Mouse (Mus musculus): ENCODE measurements around the gene Abcb10. TPM values are rescaled to one million over a fixed set of nuclear protein-coding genes. Genes with fewer than 3 reads are reported as not detected.

Abcb10 gene
- polyA plus RNA-seq, 1 experiment, result 16.2 TPM

DNA sequence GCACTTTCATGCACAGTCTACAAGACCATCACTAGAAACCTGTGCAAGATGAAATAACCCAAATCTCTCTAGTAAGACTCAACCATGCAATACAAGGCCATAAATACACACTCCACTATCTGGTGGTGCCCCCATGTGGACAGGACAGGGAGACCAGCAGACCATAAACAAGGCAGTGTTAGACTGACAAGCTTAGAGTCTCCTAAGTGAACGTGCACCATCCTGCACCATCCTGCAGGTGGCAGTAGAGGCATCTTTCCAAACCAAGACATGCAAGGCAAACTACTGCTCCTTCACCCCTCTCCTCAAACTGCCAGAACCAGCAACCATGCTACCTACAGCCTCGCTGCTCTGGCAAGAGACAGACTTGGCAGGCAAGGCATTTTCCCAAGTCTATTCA lies 58.2 kb downstream of the Abcb10 start:
- Histone ChIP-seq H3K4me1 (ENCODE audit: control insufficient read depth, insufficient read depth, low read length) (no peaks in the 10 kb centered on the region), H3K27ac (ENCODE audit: insufficient read depth, low read length) (no peak overlapping the region), H3K4me3 (ENCODE audit: insufficient read depth, low read length) (no peak overlapping the region)
- TF ChIP-seq CTCF (IDR thresholded peaks at IDR 0.05; ENCODE audit: borderline replicate concordance, insufficient read depth, low read length) (peak; percentile 94; the same call in 1 of the 2 replicates), POLR2A (IDR thresholded peaks at IDR 0.05; ENCODE audit: low read depth, low read length) (no peak)

DNA sequence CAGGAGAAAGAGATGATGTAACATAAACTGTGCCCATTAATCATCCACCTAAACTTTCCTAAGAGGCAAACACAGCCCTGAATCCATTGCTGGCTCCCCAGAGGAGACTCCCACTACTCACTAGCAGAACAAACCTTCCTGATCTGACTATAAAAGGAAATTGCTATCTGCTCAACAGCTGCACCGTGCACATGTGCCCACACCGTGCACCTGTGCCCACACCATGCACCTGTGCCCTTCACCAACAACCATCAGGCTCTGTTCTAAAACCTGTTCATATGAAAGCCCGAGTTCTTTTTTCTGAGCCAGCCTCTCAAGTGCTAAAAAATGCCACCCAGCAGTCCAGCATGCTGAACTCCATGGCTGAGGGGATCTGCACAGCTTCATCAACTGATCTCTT lies 68.3 kb downstream of the Abcb10 start:
- no peak overlapping the region for H3K27ac ChIP-seq (ENCODE audit: insufficient read depth, low read length)
- H3K4me1 ChIP-seq (ENCODE audit: control insufficient read depth, insufficient read depth, low read length), result no peaks in the 10 kb centered on the region
- TF ChIP-seq POLR2A (IDR thresholded peaks at IDR 0.05; ENCODE audit: low read depth, low read length), result no peak
- TF ChIP-seq CTCF (IDR thresholded peaks at IDR 0.05; ENCODE audit: borderline replicate concordance, insufficient read depth, low read length), result no peak
- no peak overlapping the region for H3K4me3 ChIP-seq (ENCODE audit: insufficient read depth, low read length)

DNA sequence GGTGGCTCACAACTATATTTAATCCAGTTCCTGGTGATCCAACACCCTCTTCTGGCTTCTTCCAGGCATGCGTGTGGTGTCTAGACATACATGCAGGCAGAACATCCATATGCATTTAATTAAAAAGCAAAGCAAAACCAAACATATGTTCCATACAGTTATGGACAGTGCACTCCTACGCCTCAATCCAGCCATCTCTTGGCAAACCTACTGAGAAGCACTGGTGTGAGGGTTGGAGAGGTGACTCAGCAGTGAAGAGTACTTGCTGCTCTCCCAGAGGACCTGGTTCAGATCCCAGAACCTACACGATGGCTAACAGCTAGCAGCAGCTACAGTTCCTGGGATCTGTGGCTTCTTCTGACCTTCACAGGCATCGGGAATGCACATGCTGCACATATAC lies 70.7 kb downstream of the Abcb10 start:
- Histone ChIP-seq H3K27ac (ENCODE audit: insufficient read depth, low read length) (no peak overlapping the region), H3K4me1 (ENCODE audit: control insufficient read depth, insufficient read depth, low read length) (no peaks in the 10 kb centered on the region), H3K4me3 (ENCODE audit: insufficient read depth, low read length) (no peak overlapping the region)

DNA sequence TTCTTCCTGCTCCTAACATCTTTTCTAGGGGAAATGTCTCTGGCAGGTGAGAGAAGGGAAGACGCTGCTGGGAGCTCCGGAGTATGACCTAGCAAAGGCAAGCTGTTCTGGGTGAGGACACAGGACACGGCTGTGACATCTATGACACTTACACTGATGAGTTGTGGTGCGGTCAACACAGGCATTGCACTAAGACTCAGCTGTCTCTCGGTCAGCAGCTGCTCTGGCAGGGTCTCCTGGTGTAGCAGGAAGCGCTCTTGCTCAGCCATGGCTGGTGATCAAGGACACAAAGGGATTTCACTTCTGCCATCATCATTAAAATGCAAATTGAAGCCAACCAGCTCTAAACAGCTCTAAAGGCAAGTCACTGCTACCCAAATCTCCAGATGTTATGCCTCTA lies 75.3 kb downstream of the Abcb10 start:
- TF ChIP-seq POLR2A (IDR thresholded peaks at IDR 0.05; ENCODE audit: low read depth, low read length) (no peak), CTCF (IDR thresholded peaks at IDR 0.05; ENCODE audit: borderline replicate concordance, insufficient read depth, low read length) (no peak)
- no peaks in the 10 kb centered on the region for H3K4me1 ChIP-seq (ENCODE audit: control insufficient read depth, insufficient read depth, low read length)
- no peak overlapping the region for H3K4me3 ChIP-seq (ENCODE audit: insufficient read depth, low read length)
- no peak overlapping the region for H3K27ac ChIP-seq (ENCODE audit: insufficient read depth, low read length)

More for the DNA sequence above, 70.7 kb downstream of the Abcb10 start:
- TF ChIP-seq POLR2A (IDR thresholded peaks at IDR 0.05; ENCODE audit: low read depth, low read length), result no peak

DNA sequence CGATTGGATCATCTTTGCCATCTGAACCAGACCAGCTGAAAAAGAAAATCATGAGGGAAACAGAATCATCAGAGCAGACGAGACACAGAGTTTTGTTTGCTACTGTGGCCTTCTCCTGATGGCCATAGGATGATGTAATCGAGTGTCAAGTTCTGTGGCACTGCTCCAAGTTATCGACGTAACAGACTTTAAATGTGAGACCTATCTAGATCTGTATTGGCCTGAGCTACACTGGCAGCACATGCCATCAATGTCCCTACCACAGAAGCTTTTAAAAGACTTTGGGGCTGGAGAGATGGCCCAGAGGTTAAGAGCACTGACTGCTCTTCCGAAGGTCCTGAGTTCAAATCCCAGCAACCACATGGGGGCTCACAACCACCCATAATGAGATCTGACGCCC lies 80.3 kb downstream of the Abcb10 start:
- Histone ChIP-seq H3K27ac (ENCODE audit: insufficient read depth, low read length) (no peak overlapping the region), H3K4me3 (ENCODE audit: insufficient read depth, low read length) (no peak overlapping the region), H3K4me1 (ENCODE audit: control insufficient read depth, insufficient read depth, low read length) (no peaks in the 10 kb centered on the region)
- TF ChIP-seq POLR2A (IDR thresholded peaks at IDR 0.05; ENCODE audit: low read depth, low read length) (no peak), CTCF (IDR thresholded peaks at IDR 0.05; ENCODE audit: borderline replicate concordance, insufficient read depth, low read length) (no peak)

Other genes starting within 250 kb of the Abcb10 start
- gene Rab4a, start 177.1 kb downstream of the Abcb10 start, polyA plus RNA-seq (2011; ENCODE audit: insufficient read length, low read depth, missing spikeins), result 22.0 and 26.1 TPM in 2 replicates
- gene Ccsap, start 122.9 kb downstream of the Abcb10 start, polyA plus RNA-seq (2011; ENCODE audit: insufficient read length, low read depth, missing spikeins), result 2.9 and 4.4 TPM in 2 replicates
- 25.9 and 159 TPM in 2 replicates for gene Acta1, start 88.4 kb downstream of the Abcb10 start, polyA plus RNA-seq (2011; ENCODE audit: insufficient read length, low read depth, missing spikeins)
- 19.5 and 22.4 TPM in 2 replicates for gene Nup133, start 33.9 kb downstream of the Abcb10 start, polyA plus RNA-seq (2011; ENCODE audit: insufficient read length, low read depth, missing spikeins)
- gene Taf5l, start 38.3 kb upstream of the Abcb10 start, polyA plus RNA-seq (2011; ENCODE audit: insufficient read length, low read depth, missing spikeins), result 30.6 and 36.3 TPM in 2 replicates
- gene Urb2, start 38.4 kb upstream of the Abcb10 start, polyA plus RNA-seq (2011; ENCODE audit: insufficient read length, low read depth, missing spikeins), result 14.6 and 15.9 TPM in 2 replicates
- 20.3 and 45.2 TPM in 2 replicates for gene Galnt2, start 248.3 kb upstream of the Abcb10 start, polyA plus RNA-seq (2011; ENCODE audit: insufficient read length, low read depth, missing spikeins)